Mouse (Mus musculus): ENCODE data around the gene Pate3. TPM values are rescaled to one million over a fixed set of nuclear protein-coding genes. Genes with fewer than 3 reads are reported as not detected.

The Pate3 gene
- polyA plus RNA-seq (2017; shearing (Covaris generic)): not detected

DNA sequence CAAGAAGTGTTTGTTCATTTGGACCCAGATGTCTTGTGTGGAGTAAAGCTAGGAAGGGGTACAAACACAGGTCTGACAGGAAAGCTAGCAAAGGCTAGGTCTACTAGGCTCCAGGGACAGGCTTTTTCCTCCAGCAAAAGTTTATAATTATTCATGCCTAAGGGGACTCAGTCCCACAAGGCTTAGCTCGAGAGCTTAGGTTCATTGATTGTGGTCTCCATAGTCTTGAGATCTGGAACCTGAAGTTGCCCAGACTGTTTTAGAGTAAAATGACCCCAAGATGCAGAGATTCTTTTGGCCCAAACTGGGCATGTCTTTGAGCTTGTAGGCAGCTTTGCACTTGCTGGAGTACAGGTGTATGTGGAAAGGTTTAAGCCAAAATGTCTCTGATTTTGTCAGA lies at the start of gene Pate3:
Pate3 (minus strand) TSS at position 101 of the 400 bp plus-strand sequence.

DNA sequence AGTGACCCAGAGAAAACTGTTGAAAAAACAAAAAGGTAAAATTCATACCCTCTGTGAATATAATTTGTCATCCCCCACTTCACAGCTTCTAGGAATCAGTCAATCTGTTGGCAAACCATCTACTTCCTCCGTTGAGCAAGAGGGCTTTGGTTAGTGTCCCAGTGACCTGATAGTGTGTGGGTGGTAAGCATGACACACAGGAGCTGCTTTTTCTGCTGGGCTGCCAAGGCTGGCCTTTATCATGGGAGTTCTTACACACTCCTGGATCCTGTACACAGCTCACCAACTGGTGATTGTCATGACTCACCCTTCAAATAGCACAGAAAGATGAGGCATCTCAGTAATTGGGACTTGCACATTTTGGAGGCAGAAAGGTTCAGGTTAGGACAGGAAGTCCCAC lies 39.0 kb upstream of the Pate3 start, which contains the start of gene Pate1:
Pate1 (minus strand) TSS at position 378 of the 400 bp plus-strand sequence.

DNA sequence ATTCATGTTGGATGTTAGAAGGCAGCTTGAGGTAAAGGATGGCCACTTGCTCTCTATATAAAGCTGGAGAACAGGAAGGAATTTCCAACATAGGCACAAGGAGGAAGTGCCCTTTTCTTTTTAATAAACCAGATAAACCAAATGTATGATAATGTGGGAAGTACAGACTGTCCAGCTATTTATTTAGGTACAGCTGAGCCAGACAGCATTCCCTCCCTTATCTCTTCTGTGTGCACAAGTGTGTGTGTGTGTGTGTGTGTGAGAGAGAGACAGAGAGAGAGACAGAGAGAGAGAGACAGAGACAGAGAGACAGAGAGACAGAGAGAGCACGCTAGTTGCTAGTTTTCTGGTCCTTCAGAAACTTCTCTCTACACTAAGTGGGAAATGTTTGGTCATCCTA lies 36.2 kb downstream of the Pate3 start, which contains the start of gene Pate4:
Pate4 (minus strand) TSS at position 101 of the 400 bp plus-strand sequence.

Other genes with a start within 250 kb of the Pate3 start
- gene Cdon, start 227.1 kb downstream of the Pate3 start, polyA plus RNA-seq (2017; shearing (Covaris generic)): 11.9 TPM
- gene Gm1113, start 129.9 kb downstream of the Pate3 start, polyA plus RNA-seq (2017; shearing (Covaris generic)): not detected
- 0.06 TPM for gene Ddx25, start 89.7 kb downstream of the Pate3 start, polyA plus RNA-seq (2017; shearing (Covaris generic))
- 30.1 TPM for gene Pus3, start 89.6 kb downstream of the Pate3 start, polyA plus RNA-seq (2017; shearing (Covaris generic))
- gene Pate2, start 77.9 kb downstream of the Pate3 start, polyA plus RNA-seq (2017; shearing (Covaris generic)): 0.42 TPM
- gene Hyls1, start 77.8 kb downstream of the Pate3 start, polyA plus RNA-seq (2017; shearing (Covaris generic)): 11.6 TPM
- gene Pate4, start 36.3 kb downstream of the Pate3 start, polyA plus RNA-seq (2017; shearing (Covaris generic)): not detected
- gene Pate1, start 39.2 kb upstream of the Pate3 start, polyA plus RNA-seq (2017; shearing (Covaris generic)): 0.34 TPM
- not detected for gene Gm17677, start 92.8 kb upstream of the Pate3 start, polyA plus RNA-seq (2017; shearing (Covaris generic))
- gene Gm17727, start 129.9 kb upstream of the Pate3 start, polyA plus RNA-seq (2017; shearing (Covaris generic)): not detected
- gene Gm27235, start 141.9 kb upstream of the Pate3 start, polyA plus RNA-seq (2017; shearing (Covaris generic)): not detected
- gene D730048I06Rik, start 141.9 kb upstream of the Pate3 start, polyA plus RNA-seq (2017; shearing (Covaris generic)): not detected
- not detected for gene 9230110F15Rik, start 195.9 kb upstream of the Pate3 start, polyA plus RNA-seq (2017; shearing (Covaris generic))

Data from naive thymus-derived CD4-positive, alpha-beta T cell, adult 5 months (primary cell).